Mouse (Mus musculus) right cerebral cortex, postnatal 25 days (tissue): ENCODE measurements around the gene Tshz3.

Source experiments
- DNase-seq: peaks from one replicate; pipeline ENCODE4 v3.0.0; 2022

Gene Tshz3

GRCm38 (mm10) chr7:36697856-36698588 lies at the start of gene Tshz3:
TSS of gene Tshz3 (plus strand) at chr7:36698118.
- DNase-seq: peak; percentile 76

- DNase-seq: no peak
Observed at GRCm38 (mm10) chr7:36655931-36656330, 42.0 kb upstream of the Tshz3 start.

- no peak for DNase-seq
Observed at GRCm38 (mm10) chr7:36656401-36656800, 41.5 kb upstream of the Tshz3 start.

- DNase-seq: no peak
Observed at GRCm38 (mm10) chr7:36658331-36658730, 39.6 kb upstream of the Tshz3 start.

- no peak for DNase-seq
Observed at GRCm38 (mm10) chr7:36659265-36659664, 38.7 kb upstream of the Tshz3 start.

- DNase-seq: no peak
Observed at GRCm38 (mm10) chr7:36660654-36661053, 37.3 kb upstream of the Tshz3 start.

GRCm38 (mm10) chr7:36663431-36663830 lies 34.5 kb upstream of the Tshz3 start:
- no peak for DNase-seq

GRCm38 (mm10) chr7:36667767-36668166 lies 30.2 kb upstream of the Tshz3 start:
- no peak for DNase-seq

- DNase-seq: no peak
Observed at GRCm38 (mm10) chr7:36678031-36678430, 19.9 kb upstream of the Tshz3 start.

GRCm38 (mm10) chr7:36678510-36678909 lies 19.4 kb upstream of the Tshz3 start:
- no peak for DNase-seq

- no peak for DNase-seq
Observed at GRCm38 (mm10) chr7:36679031-36679618, 18.8 kb upstream of the Tshz3 start.

- no peak for DNase-seq
Observed at GRCm38 (mm10) chr7:36679866-36680458, 18.0 kb upstream of the Tshz3 start.

GRCm38 (mm10) chr7:36687508-36687907 lies 10.4 kb upstream of the Tshz3 start:
- no peak for DNase-seq

GRCm38 (mm10) chr7:36689049-36689793 lies 8.7 kb upstream of the Tshz3 start:
- DNase-seq: no peak

- no peak for DNase-seq
Observed at GRCm38 (mm10) chr7:36690551-36690950, 7.4 kb upstream of the Tshz3 start.

- DNase-seq: no peak
Observed at GRCm38 (mm10) chr7:36691617-36692016, 6.3 kb upstream of the Tshz3 start.

- DNase-seq: no peak
Observed at GRCm38 (mm10) chr7:36692381-36692780, 5.5 kb upstream of the Tshz3 start.

- no peak for DNase-seq
Observed at GRCm38 (mm10) chr7:36693081-36693480, 4.8 kb upstream of the Tshz3 start.

GRCm38 (mm10) chr7:36694642-36695191 lies 3.2 kb upstream of the Tshz3 start:
- DNase-seq: no peak

- no peak for DNase-seq
Observed at GRCm38 (mm10) chr7:36695276-36695675, 2.6 kb upstream of the Tshz3 start.

- DNase-seq: no peak
Observed at GRCm38 (mm10) chr7:36695791-36696241, 2.1 kb upstream of the Tshz3 start.

GRCm38 (mm10) chr7:36696406-36697117 lies 1.4 kb upstream of the Tshz3 start:
- DNase-seq: peak; percentile 77
